Mouse (Mus musculus) myocyte (in vitro differentiated cells): ENCODE data around the gene Slc30a1.

ENCODE experiments used
- CEBPB ChIP-seq: IDR thresholded peaks from 2 replicates; pipeline ENCODE4 v1.6.1; 2011; ENCODE audit warnings: mild to moderate bottlenecking, moderate library complexity; ENCODE audit not compliant: poor library complexity, insufficient read depth, severe bottlenecking
- E2F4 ChIP-seq: IDR thresholded peaks from one replicate; pipeline ENCODE4 v1.6.1; 2011; ENCODE audit warnings: mild to moderate bottlenecking, control low read depth, moderate library complexity; ENCODE audit not compliant: insufficient read depth
- MAX ChIP-seq: IDR thresholded peaks from one replicate; pipeline ENCODE4 v1.6.1; 2011; ENCODE audit warnings: low read depth, mild to moderate bottlenecking, control low read depth
- MYOD1 ChIP-seq, 3 experiments: IDR thresholded peaks; one replicate each; pipeline ENCODE4 v1.6.1; 2011; ENCODE audit warnings: control low read depth in 2 of 3, low read depth in 2 of 3, mild to moderate bottlenecking in 2 of 3, moderate library complexity in 1 of 3; ENCODE audit not compliant: insufficient read length in 2 of 3, control insufficient read depth in 1 of 3
- MYOG ChIP-seq, 3 experiments: IDR thresholded peaks; one replicate each; pipeline ENCODE4 v1.6.1; 2011; ENCODE audit warnings: control low read depth in 2 of 3, low read depth in 2 of 3, mild to moderate bottlenecking in 2 of 3; ENCODE audit not compliant: insufficient read length in 2 of 3, control insufficient read depth in 1 of 3, insufficient read depth in 1 of 3
- POLR2A ChIP-seq: IDR thresholded peaks from one replicate; pipeline ENCODE4 v1.6.1; 2011; ENCODE audit warnings: low read depth, mild to moderate bottlenecking, control low read depth, moderate library complexity; ENCODE audit not compliant: insufficient read length
- POLR2AphosphoS2 ChIP-seq: IDR thresholded peaks from one replicate; pipeline ENCODE4 v1.6.1; 2011; ENCODE audit warnings: low read depth, control low read depth; ENCODE audit not compliant: insufficient read length
- REST ChIP-seq: IDR thresholded peaks from one replicate; pipeline ENCODE4 v1.6.1; 2011; ENCODE audit warnings: mild to moderate bottlenecking, control low read depth, moderate library complexity; ENCODE audit not compliant: insufficient read depth, insufficient read length
- SRF ChIP-seq: IDR thresholded peaks from one replicate; pipeline ENCODE4 v1.6.1; 2011; ENCODE audit warnings: low read depth; ENCODE audit not compliant: control insufficient read depth, insufficient read length
- TCF12 ChIP-seq: IDR thresholded peaks from one replicate; pipeline ENCODE4 v1.6.1; 2011; ENCODE audit warnings: mild to moderate bottlenecking, control low read depth; ENCODE audit not compliant: poor library complexity, insufficient read depth, severe bottlenecking
- USF1 ChIP-seq: IDR thresholded peaks from one replicate; pipeline ENCODE4 v1.6.1; 2011; ENCODE audit warnings: low read depth, mild to moderate bottlenecking, control low read depth, moderate library complexity

GRCm38 (mm10) chr1:191877681-191878080 lies 28.9 kb upstream of the Slc30a1 start:
- TF ChIP-seq SRF (no peak), TCF12 (no peak), POLR2A (no peak), MYOD1 (IDR thresholded peaks at IDR 0.05; ENCODE audit: control insufficient read depth in 1 of 3, insufficient read length in 2 of 3, low read depth in 2 of 3) (no peak), USF1 (no peak), CEBPB (no peak), E2F4 (no peak), REST (no peak), MYOG (IDR thresholded peaks at IDR 0.05; ENCODE audit: control insufficient read depth in 1 of 3, insufficient read depth in 1 of 3, insufficient read length in 2 of 3, low read depth in 2 of 3) (no peak), POLR2AphosphoS2 (no peak), MAX (no peak)
